Mouse (Mus musculus) bone marrow, adult 2 months (tissue): ENCODE measurements around the gene 1700029I15Rik. TPM values are rescaled to one million over a fixed set of nuclear protein-coding genes. Genes with fewer than 3 reads are reported as not detected.
A peak's percentile ranks its signal among the peaks of the same experiment; 100 is the strongest.

Source experiments
- H3K27ac ChIP-seq: fragments of 200-500 bp; 2 replicates; pipeline ENCODE4 v1.5.1; 2012; ENCODE audit warnings: low read depth, mild to moderate bottlenecking, control low read depth, inconsistent platforms, low read length; ENCODE audit not compliant: control insufficient read depth, poor library complexity, insufficient read depth
- H3K4me1 ChIP-seq: fragments of 200-500 bp; 2 replicates; pipeline ENCODE4 v1.6.1; 2011; ENCODE audit warnings: low read length; ENCODE audit not compliant: control insufficient read depth, insufficient read depth
- H3K4me3 ChIP-seq: fragments of 200-500 bp; replicated peaks from 2 replicates; pipeline ENCODE3; 2011; ENCODE audit warnings: mild to moderate bottlenecking, low read depth, low read length, control low read depth; ENCODE audit not compliant: control insufficient read depth
- CTCF ChIP-seq: fragments of 200-500 bp; IDR thresholded peaks from 2 replicates; pipeline ENCODE4 v1.5.1; 2011; ENCODE audit warnings: low read length, control low read depth; ENCODE audit not compliant: control insufficient read depth, insufficient read depth
- POLR2A ChIP-seq: fragments of 200-500 bp; IDR thresholded peaks from 2 replicates; pipeline ENCODE4 v1.6.1; 2011; ENCODE audit warnings: low read depth, mild to moderate bottlenecking, control low read depth, low read length, borderline replicate concordance; ENCODE audit not compliant: control insufficient read depth
- WGBS: fragments of 180-500 bp; shearing (Covaris S2); methylation state at CpG from one replicate; pipeline ENCODE4 v1.1.7; 2018; 5-methylcytosine and 5-hydroxymethylcytosine counted together
- polyA plus RNA-seq: library from polyadenylated mRNA; stranded (reverse); fragments of >200 nt; gene quantifications from 2 replicates; pipeline ENCODE4 v1.2.4, GENCODE M21; 2011; ENCODE audit warnings: low replicate concordance; ENCODE audit not compliant: missing spikeins, insufficient read depth, insufficient read length

1700029I15Rik gene
- polyA plus RNA-seq, 1 experiment = 6.7 TPM

DNA sequence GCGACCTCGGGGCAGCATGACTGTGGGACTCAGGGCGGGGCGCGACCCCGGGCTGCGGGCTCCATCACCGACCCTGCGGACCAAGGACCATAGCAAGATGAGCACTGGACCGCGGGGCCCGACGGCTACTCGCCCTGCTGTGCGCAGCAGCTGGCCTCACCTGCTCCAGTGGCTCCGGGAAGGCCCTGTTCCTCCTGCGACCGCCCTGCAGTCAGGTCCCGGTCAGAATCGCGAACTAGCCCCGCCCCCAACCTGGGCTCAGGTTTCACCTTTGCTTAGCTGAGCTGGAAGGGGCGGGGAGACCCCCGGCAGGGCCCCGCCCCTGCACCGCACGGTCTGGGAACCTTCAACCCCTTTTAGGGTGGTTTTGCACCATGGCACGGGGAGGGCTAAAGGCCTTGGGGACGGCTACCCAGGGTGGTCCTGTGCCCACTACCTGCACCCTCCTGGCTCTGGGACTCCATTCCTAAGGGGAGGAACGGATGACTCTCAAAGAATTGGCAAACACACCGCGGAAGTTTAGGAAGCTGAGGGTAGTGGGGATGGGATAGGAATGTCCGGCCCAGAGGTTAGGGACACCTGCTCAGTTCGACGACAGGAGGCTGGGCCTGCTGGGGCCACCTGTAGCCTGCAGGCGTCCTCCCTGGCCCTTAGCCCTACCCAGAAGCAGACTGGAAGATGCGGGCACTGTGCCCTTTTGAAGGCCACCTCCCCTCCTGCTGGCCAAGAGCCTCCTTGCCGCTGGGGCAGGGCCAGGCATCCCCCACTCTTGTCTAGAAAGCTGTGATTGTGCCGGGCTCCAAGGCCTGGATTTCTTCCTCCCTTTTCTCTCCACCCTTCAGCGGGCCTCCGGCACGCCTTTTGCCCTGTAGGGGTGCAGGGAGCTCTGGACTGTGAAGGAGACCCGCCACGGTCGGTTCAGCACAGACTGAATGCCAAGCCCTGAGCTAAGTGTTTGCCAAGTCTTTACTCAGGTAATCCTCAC is 11.2 kb upstream of the 1700029I15Rik start:
- Histone ChIP-seq H3K27ac (no peak overlapping the region), H3K4me3 (peak overlapping the region; percentile 10), H3K4me1 (peaks cover 2% of the 10 kb centered on the region; the same call in 1 of the 2 replicates)
- WGBS = 15% methylated on average over 45 of the region's 45 CpGs
- no peak for TF ChIP-seq POLR2A
- no peak for TF ChIP-seq CTCF

DNA sequence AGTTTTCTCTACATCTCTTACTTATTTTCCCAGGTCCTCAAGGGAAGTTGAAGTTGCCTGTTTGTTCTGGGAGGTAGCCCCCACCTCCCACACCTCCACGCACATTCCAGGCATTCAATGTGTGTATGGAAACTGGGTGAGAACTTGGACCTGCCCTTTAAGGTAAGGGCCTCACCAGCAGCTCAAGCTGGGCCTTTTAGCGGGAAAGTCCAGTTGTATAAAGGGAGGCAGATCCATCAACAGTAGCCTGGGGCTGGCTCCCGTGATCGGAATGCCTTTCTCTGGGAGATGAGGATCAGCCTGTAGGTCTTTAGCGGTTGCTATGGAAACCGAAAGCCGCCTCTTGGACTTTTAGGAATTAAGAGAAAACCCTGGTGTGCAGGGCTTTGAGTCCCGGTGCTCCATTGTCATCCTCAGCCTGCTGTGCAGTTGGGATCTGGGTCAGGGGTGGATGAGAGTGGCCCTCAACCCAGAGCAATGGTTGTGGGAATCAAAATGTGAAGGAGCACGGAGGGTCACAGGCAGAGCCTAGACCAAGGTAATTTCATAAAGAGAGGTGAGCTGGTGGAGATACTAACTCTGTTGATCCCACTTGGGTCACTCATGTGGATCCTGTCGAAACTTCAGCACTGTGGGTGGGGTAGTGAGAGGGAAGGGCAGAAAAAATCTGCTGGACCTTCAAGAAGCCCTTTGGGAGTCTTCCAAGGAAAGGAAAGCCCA is 10.2 kb upstream of the 1700029I15Rik start:
- TF ChIP-seq POLR2A (no peak), CTCF (no peak)
- peaks cover 5% of the 10 kb centered on the region for H3K4me1 ChIP-seq
- H3K27ac ChIP-seq = no peak overlapping the region
- 88% methylated on average over 10 of the region's 10 CpGs for WGBS
- no peak overlapping the region for H3K4me3 ChIP-seq

DNA sequence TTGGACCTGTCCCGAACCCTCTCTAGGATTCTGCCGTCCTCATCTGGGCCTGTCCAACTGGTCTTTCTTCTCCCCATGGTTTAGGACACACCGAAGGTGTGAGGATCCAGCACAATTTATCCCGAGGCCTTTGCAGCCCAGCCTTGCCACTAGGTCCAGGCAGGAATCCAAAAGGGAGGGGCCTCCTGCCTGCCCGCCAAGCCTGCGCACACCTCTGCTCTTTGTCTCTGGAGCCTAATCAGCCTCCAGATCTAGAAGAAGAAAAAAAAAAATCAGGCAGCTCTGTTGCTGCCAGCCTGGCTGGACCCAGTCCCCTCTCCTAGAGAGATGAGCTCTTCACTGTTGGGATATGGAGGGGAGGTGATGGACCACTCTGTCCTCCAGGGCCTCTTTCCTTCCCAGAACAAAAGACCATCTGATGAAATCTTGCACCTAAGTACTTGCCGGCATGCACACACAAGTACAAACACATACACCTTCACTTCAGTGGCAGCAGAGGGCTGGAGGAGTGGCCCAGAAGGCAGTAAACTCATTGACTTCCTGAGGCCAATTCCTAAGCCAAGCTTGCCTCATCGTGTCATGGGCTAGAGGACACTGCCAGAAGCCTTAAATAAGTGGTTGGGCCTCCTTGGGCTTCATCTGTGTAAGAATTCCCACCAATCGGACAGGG is 9.4 kb upstream of the 1700029I15Rik start:
- WGBS = 59% methylated on average over 9 of the region's 9 CpGs
- H3K4me3 ChIP-seq = no peak overlapping the region
- TF ChIP-seq CTCF = no peak
- TF ChIP-seq POLR2A = no peak

DNA sequence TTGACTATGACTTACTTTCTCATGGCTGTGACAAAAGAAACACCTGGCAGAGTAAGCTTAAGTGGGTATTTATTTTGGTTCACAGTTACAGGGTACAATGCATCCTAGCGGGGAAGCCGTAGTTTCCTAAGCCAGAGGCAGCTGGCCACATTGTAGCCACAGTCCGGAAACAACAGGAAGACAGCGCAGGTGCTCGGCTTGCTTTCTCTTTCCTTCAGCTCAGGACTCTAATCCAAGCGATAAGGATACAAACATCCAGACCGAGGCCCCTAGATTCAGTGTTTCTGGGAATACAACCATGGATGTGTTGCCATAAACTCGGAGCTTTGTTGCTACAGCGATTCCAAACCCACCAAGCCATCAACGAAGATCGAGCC is 8.9 kb upstream of the 1700029I15Rik start:
- H3K27ac ChIP-seq = no peak overlapping the region
- peaks cover 5% of the 10 kb centered on the region for H3K4me1 ChIP-seq
- no peak overlapping the region for H3K4me3 ChIP-seq
- 51% methylated on average over 11 of the region's 11 CpGs for WGBS
- TF ChIP-seq CTCF = no peak
- TF ChIP-seq POLR2A = no peak

More for the DNA sequence above, 9.4 kb upstream of the 1700029I15Rik start:
- Histone ChIP-seq H3K4me1 (peaks cover 5% of the 10 kb centered on the region), H3K27ac (no peak overlapping the region; the same call in 1 of the 2 replicates)

DNA sequence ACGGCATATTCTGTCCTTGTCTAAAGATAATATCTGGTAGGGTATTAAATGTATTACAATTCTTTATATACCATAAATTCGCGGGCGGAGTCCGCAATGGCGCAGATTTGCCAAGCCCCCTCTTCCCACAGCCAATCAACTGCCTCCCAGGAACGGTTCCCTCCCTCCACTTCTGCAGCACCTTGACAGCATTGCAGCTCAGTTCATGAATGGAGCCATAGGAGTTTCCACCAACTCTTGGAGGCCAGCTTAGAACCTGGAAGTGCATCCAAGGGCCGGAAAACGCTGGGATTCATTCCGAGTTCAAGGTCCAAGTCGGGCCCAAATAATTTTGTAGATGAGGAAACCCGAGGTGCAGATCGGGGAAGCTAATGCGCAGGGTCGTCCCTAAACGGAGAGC is 7.8 kb upstream of the 1700029I15Rik start, which contains the start of the genes Pex16 and Large2:
Gene Pex16, plus strand, starts transcription at position 163 of the 400 bp plus-strand sequence.
Gene Large2, minus strand, starts transcription at position 356 of the 400 bp plus-strand sequence.
- peak within 1 kb of the TSS; percentile 96 for H3K4me3 ChIP-seq
- peaks cover 5% of the 10 kb centered on the region for H3K4me1 ChIP-seq
- peak within 1 kb of the TSS; percentile 90 for H3K27ac ChIP-seq
- TF ChIP-seq CTCF (no peak), POLR2A (no peak)
- WGBS = under 1% methylated on average over 16 of the region's 16 CpGs

DNA sequence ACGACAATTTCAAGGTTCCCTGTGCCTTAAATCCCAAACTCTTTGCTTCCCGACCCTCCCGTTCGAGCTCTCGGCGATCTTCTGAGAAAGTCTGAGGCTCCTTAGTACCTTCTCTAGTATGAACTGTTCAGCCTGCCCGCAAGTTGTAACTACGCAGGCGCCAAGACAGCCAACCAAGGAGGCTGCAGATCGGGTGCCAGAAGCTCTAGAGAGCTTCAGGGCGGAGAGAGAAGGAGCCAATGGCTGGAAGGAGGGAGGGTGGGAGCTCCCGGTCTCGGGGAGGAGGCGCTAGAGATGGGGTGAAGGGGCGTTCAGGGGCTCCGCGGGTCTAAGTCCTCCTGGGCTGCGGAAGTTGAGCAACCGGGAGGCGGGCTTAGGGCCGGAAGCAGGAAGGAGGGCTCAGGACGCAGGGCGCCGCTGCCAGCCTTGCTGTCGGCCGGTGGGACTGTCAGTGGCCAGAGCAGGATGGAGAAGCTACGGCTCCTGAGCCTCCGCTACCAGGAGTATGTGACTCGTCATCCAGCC is 7.2 kb upstream of the 1700029I15Rik start:
- H3K4me3 ChIP-seq = peak overlapping the region; percentile 96
- peak; percentile 92 for TF ChIP-seq POLR2A
- no peak for TF ChIP-seq CTCF
- peaks cover 5% of the 10 kb centered on the region for H3K4me1 ChIP-seq
- under 1% methylated on average over 29 of the region's 29 CpGs for WGBS
- peak overlapping the region; percentile 90 for H3K27ac ChIP-seq

DNA sequence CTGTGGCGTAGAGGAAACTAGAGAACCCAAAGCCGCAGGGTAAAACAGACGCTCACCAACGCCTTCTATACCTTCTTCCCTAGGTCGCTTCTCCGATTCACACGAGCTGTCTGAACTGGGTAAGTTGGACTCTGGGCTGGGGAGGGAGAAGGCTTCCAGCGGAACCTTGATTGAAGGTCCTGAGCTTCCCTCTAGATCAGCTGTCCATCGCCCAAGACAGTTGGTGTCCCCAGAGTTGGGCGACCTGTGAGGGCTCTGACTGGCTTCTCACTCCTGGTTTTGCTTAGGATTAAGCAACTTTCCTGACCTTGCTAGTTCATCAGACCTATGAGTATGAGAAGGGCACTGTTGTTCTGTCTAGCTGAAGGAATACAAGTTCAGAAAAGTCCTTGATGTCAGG is 6.5 kb upstream of the 1700029I15Rik start:
- TF ChIP-seq CTCF (no peak), POLR2A (no peak)
- peak overlapping the region; percentile 96 for H3K4me3 ChIP-seq
- H3K4me1 ChIP-seq = peaks cover 5% of the 10 kb centered on the region
- H3K27ac ChIP-seq = peak overlapping the region; percentile 90
- WGBS = 4% methylated on average over 10 of the region's 10 CpGs
